Mouse (Mus musculus) megakaryocyte progenitor cell, adult 5-6 weeks (primary cell): ENCODE data around the gene Rpain. TPM values are rescaled to one million over a fixed set of nuclear protein-coding genes. Genes with fewer than 3 reads are reported as not detected.

ENCODE experiments used
- ATAC-seq: replicated peaks from 2 replicates; pipeline ENCODE4 v1.8.0; 2016; ENCODE audit warnings: mild to moderate bottlenecking, moderate TSS enrichment, inconsistent platforms; ENCODE audit not compliant: poor library complexity
- total RNA-seq, 2 experiments: library from RNA; stranded (forward) in 1 of 2; stranded (reverse) in 1 of 2; fragments of 157-497, 149-512 nt in 1 of 2; fragments of 200-1000 nt in 1 of 2; gene quantifications; 2 replicates each; pipeline versions ENCODE4 v1.2.3 to v1.2.4; 2015 to 2017

The Rpain gene
- total RNA-seq (2015) = 41.2 and 68.1 TPM in 2 replicates
- 25.3 and 48.4 TPM in 2 replicates for total RNA-seq (2017)

- peak; percentile 74 for ATAC-seq
Measured at GRCm38 (mm10) chr11:70969821-70970559, at the start of gene Rpain, which contains the start of gene Nup88. Gene Rpain, plus strand, starts transcription at chr11:70970213. Gene Nup88, minus strand, starts transcription at chr11:70969973.

GRCm38 (mm10) chr11:70931461-70931860, 38.6 kb upstream of the Rpain start:
- no peak for ATAC-seq

- ATAC-seq = peak; percentile 46
Measured at GRCm38 (mm10) chr11:70935316-70935715, 34.7 kb upstream of the Rpain start.

GRCm38 (mm10) chr11:70942596-70942995, 27.4 kb upstream of the Rpain start:
- ATAC-seq = no peak

- ATAC-seq = no peak
Measured at GRCm38 (mm10) chr11:70943651-70944050, 26.4 kb upstream of the Rpain start.

GRCm38 (mm10) chr11:70944935-70945817, 24.8 kb upstream of the Rpain start:
- no peak for ATAC-seq

- no peak for ATAC-seq
Measured at GRCm38 (mm10) chr11:70954711-70955110, 15.3 kb upstream of the Rpain start.

GRCm38 (mm10) chr11:70960786-70961554, 9.0 kb upstream of the Rpain start:
- peak; percentile 55 for ATAC-seq

GRCm38 (mm10) chr11:70964222-70964907, 5.6 kb upstream of the Rpain start:
- ATAC-seq = no peak

GRCm38 (mm10) chr11:70969271-70969794, 680 bp upstream of the Rpain start:
- no peak for ATAC-seq

GRCm38 (mm10) chr11:70970560-70971540, 837 bp downstream of the Rpain start:
- ATAC-seq = peak; percentile 62

- no peak for ATAC-seq
Measured at GRCm38 (mm10) chr11:70972586-70972985, 2.6 kb downstream of the Rpain start.

GRCm38 (mm10) chr11:70973947-70974346, 3.9 kb downstream of the Rpain start:
- peak; percentile 20; the same call in 1 of the 2 replicates for ATAC-seq

- no peak for ATAC-seq
Measured at GRCm38 (mm10) chr11:70975193-70975592, 5.2 kb downstream of the Rpain start.

- no peak for ATAC-seq
Measured at GRCm38 (mm10) chr11:70977293-70977692, 7.3 kb downstream of the Rpain start.

GRCm38 (mm10) chr11:70980232-70980631, 10.2 kb downstream of the Rpain start:
- ATAC-seq = no peak

- no peak for ATAC-seq
Measured at GRCm38 (mm10) chr11:70980751-70981510, 10.9 kb downstream of the Rpain start.

GRCm38 (mm10) chr11:70982030-70982429, 12.0 kb downstream of the Rpain start:
- ATAC-seq = no peak
